Mouse (Mus musculus) heart, embryonic 12.5 days (tissue): ENCODE measurements around the gene Sbds. TPM values are rescaled to one million over a fixed set of nuclear protein-coding genes. Genes with fewer than 3 reads are reported as not detected.

Experiments used
- ATAC-seq: fragments of 200-750 bp; cut with Nextera tagmentation; 2 replicates; pipeline ENCODE4 v1.8.0; 2017; ENCODE audit warnings: moderate TSS enrichment, moderate library complexity; ENCODE audit not compliant: insufficient number of reproducible peaks, low FRiP score
- H3K27ac ChIP-seq: fragments of 300-500 bp; sonication (generic); 2 replicates; pipeline ENCODE4 v1.5.1; 2016; ENCODE audit warnings: mild to moderate bottlenecking, moderate library complexity; ENCODE audit not compliant: poor library complexity, severe bottlenecking
- H3K27me3 ChIP-seq: fragments of 300-500 bp; sonication (generic); replicated peaks from 2 replicates; pipeline ENCODE4 v1.6.1; 2016; ENCODE audit warnings: mild to moderate bottlenecking, moderate library complexity
- H3K36me3 ChIP-seq: fragments of 300-500 bp; sonication (generic); 2 replicates; pipeline ENCODE4 v1.6.1; 2016; ENCODE audit warnings: mild to moderate bottlenecking, moderate library complexity
- H3K4me1 ChIP-seq: fragments of 300-500 bp; sonication (generic); replicated peaks from 2 replicates; pipeline ENCODE4 v1.6.1; 2016; ENCODE audit warnings: mild to moderate bottlenecking
- H3K4me2 ChIP-seq: fragments of 300-500 bp; sonication (generic); 2 replicates; pipeline ENCODE4 v1.6.1; 2016; ENCODE audit warnings: mild to moderate bottlenecking, moderate library complexity
- H3K4me3 ChIP-seq: fragments of 300-500 bp; sonication (generic); 2 replicates; pipeline ENCODE4 v1.5.1; 2016; ENCODE audit warnings: mild to moderate bottlenecking
- H3K9ac ChIP-seq: fragments of 300-500 bp; sonication (generic); 2 replicates; pipeline ENCODE4 v1.6.1; 2016; ENCODE audit warnings: mild to moderate bottlenecking, moderate library complexity
- H3K9me3 ChIP-seq: fragments of 300-500 bp; sonication (generic); replicated peaks from 2 replicates; pipeline ENCODE4 v1.6.1; 2016; ENCODE audit warnings: mild to moderate bottlenecking, moderate library complexity
- WGBS: fragments of 180-500 bp; shearing (Covaris S2); methylation state at CpG from one replicate; pipeline ENCODE4 v1.1.7; 2016; 5-methylcytosine and 5-hydroxymethylcytosine counted together
- polyA plus RNA-seq: library from polyadenylated mRNA; unstranded; fragments of >200 nt; fragmentation: Nextera tagmentation; extraction: Ambion mirVana; gene quantifications from 2 replicates; pipeline ENCODE4 v1.2.1, GENCODE M21; 2016

Gene Sbds
- polyA plus RNA-seq, result 62.8 and 65.3 TPM in 2 replicates

DNA sequence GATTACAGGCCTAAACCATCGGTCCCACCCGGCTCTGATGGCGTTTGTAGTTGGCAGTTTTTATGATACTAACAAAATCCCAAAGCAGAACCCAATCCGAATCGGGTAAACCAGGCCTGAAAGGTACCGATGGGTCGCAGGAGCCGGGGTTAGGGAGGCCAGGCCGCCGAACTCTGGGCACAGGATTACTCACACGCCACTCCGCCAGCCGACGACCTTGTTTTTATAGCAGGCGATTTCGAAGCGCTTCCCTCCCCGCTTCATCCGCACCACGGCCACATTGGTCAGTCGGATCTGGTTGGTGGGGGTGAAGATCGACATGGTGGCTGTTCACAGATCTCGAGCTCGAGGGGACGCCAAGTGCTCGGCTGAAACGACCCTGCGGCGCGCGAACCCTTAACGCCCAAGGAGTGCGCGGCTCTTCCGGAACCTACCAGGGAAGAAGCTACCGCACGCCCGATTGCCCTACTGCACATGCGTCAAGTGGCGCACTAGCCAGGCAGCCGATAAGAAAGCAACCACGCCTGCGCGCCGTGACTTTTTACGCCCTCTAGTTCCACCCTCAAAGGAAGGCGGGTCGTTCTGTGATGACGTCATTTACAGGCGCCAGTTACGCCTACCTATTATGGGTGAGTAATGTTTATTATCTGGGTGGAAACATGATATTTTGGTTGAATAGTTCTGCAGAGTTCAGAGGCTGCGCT lies at the start of gene Sbds, which contains the start of gene Tyw1:
TSS of gene Sbds (minus strand) at position 514 of the 704 bp plus-strand sequence.
TSS of gene Tyw1 (plus strand) at position 603 of the 704 bp plus-strand sequence.
- H3K9me3 ChIP-seq, result no peaks in the 10 kb centered on the region
- H3K27ac ChIP-seq, result peak within 1 kb of the TSS; percentile 85
- WGBS, result under 1% methylated on average over 52 of the region's 52 CpGs
- peak within 1 kb of the TSS; percentile 79 for H3K4me3 ChIP-seq
- ATAC-seq, result peak; percentile 92
- H3K4me2 ChIP-seq, result peak within 1 kb of the TSS; percentile 82
- H3K36me3 ChIP-seq, result peaks cover 42% of the 10 kb centered on the region
- no peaks in the 10 kb centered on the region for H3K27me3 ChIP-seq
- peak within 1 kb of the TSS; percentile 84 for H3K9ac ChIP-seq
- peaks cover 12% of the 10 kb centered on the region for H3K4me1 ChIP-seq

DNA sequence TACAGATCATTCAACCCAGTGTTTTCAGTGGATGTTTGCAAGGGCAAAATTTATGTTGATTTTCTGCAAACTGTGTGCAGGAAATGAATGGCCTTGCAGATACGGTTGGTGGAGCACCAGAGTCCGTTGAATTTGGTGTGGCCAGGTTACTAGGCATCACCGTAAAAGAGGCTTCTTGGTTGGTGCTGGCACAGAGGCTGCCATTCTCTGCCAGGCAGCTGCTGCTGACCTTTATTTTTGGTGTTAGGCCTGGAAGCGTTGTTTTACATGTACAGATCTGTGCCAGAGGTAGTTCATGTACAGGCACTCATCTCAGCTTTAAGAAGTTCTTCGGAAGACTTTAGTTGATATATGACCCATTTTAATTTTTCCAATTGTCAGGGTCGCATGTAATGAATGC lies 48.3 kb upstream of the Sbds start:
- H3K4me1 ChIP-seq, result no peaks in the 10 kb centered on the region
- H3K4me3 ChIP-seq, result no peak overlapping the region
- WGBS, result 96% methylated on average over 6 of the region's 6 CpGs
- H3K27ac ChIP-seq, result no peak overlapping the region
- no peak overlapping the region for H3K4me2 ChIP-seq
- H3K36me3 ChIP-seq, result peaks cover 74% of the 10 kb centered on the region
- ATAC-seq, result no peak
- peaks cover 3% of the 10 kb centered on the region; the same call in 1 of the 2 replicates for H3K9me3 ChIP-seq
- no peak overlapping the region for H3K9ac ChIP-seq
- H3K27me3 ChIP-seq, result no peaks in the 10 kb centered on the region

DNA sequence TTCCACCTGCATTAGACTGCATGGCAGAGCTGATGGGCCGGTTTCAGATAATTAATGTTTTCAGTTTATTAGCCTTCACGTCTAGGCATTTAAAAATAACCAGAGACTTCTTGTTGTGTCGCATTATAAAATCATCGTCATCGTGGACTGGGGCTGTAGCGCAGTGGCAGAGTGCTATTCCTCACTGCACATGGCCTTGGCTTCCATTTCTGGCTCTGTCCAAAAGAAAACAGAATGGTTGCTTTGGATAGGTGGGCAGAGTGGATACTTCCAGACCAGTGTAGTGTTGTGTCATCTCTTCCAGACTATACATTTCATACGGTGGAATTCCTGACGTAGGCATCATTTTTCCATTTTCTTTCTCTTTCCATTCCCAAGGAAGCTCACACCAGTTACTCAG lies 44.2 kb upstream of the Sbds start:
- 92% methylated on average over 8 of the region's 8 CpGs for WGBS
- H3K4me3 ChIP-seq, result no peak overlapping the region
- no peak overlapping the region for H3K27ac ChIP-seq
- no peaks in the 10 kb centered on the region for H3K27me3 ChIP-seq
- H3K36me3 ChIP-seq, result peaks cover 79% of the 10 kb centered on the region
- H3K9ac ChIP-seq, result no peak overlapping the region
- H3K4me1 ChIP-seq, result no peaks in the 10 kb centered on the region
- no peak overlapping the region for H3K4me2 ChIP-seq
- H3K9me3 ChIP-seq, result no peaks in the 10 kb centered on the region; the same call in 1 of the 2 replicates
- ATAC-seq, result no peak

DNA sequence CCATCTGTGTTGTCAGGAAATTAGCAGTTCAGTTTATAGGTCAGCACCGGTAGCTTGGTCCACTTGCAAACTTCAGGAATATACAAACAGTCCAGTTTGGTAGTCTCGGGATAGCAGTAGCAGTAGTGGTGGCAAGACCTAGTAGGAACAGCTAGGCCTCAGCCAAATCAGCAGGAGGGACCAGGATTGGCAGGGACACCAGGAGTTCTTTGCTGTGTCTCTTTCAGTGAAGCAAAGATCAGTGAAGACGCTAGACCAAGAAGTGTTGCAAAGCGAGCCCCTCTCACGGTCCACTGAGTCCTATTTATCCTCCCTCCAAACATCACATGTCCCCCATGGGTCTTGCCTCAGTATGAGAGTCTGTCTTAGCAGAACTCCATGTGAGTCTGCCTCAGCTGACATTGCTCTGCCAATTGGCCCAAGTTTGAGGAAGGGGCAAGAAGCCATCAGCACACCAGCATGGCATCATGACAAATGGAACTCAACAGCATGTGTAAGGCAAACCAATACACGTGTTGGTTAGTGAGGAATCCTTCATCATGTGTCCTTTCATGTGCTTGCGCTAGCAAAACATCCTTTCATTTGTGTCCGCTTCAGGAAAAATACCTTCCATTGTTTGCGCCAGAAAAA lies 43.6 kb upstream of the Sbds start:
- Histone ChIP-seq H3K27me3 (no peaks in the 10 kb centered on the region), H3K4me2 (no peak overlapping the region), H3K4me3 (no peak overlapping the region), H3K4me1 (no peaks in the 10 kb centered on the region), H3K27ac (no peak overlapping the region), H3K9ac (no peak overlapping the region), H3K36me3 (peaks cover 77% of the 10 kb centered on the region), H3K9me3 (no peaks in the 10 kb centered on the region)
- no peak for ATAC-seq
- WGBS, result 92% methylated on average over 9 of the region's 9 CpGs

DNA sequence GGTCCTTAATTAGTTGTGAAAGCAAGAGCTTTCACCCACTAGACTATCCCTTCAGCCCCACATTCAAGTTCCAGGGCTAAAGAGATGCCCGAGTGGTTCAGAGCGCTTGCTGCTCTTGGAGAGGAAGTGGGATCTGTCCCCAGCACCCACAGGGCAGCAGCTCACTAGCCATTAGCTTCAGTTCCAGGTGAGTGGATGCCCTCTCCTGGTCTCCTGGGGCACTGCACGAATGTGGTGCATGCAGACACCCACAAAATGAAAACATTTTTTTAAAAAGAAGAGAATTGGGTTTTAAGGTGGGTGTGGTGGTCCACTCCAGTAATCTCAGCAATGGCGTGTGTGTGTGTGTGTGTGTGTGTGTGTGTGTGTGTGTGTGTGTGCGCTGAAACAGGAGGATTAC lies 40.7 kb upstream of the Sbds start:
- no peak overlapping the region for H3K9ac ChIP-seq
- no peaks in the 10 kb centered on the region for H3K4me1 ChIP-seq
- no peaks in the 10 kb centered on the region for H3K9me3 ChIP-seq
- no peak overlapping the region for H3K27ac ChIP-seq
- H3K4me2 ChIP-seq, result no peak overlapping the region
- 79% methylated on average over 5 of the region's 5 CpGs for WGBS
- H3K27me3 ChIP-seq, result no peaks in the 10 kb centered on the region
- no peak overlapping the region for H3K4me3 ChIP-seq
- ATAC-seq, result no peak
- peaks cover 74% of the 10 kb centered on the region for H3K36me3 ChIP-seq

DNA sequence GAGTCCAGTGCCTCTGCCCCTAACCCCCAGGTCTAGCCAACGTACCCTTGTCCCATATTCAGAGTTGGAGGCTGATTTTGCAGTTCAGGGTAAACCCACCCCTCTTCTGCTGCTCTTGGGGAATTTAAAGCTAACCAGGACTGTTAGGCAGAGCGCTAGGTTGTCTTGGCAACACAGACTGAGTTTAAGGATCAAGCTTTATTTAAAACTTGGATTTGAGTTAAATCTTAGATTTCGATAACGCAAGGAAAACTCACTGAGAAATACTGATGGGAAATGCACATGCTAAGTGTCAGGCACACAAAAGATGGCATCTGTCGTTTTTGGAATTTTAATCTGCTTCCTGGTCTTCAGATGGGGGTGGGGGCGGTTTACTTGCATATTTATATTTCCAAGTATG lies 39.3 kb upstream of the Sbds start:
- Histone ChIP-seq H3K27me3 (no peaks in the 10 kb centered on the region), H3K4me2 (no peak overlapping the region), H3K4me3 (no peak overlapping the region), H3K27ac (no peak overlapping the region), H3K9ac (no peak overlapping the region), H3K9me3 (peaks cover 4% of the 10 kb centered on the region; the same call in 1 of the 2 replicates), H3K36me3 (peaks cover 74% of the 10 kb centered on the region), H3K4me1 (no peaks in the 10 kb centered on the region)
- WGBS, result 92% methylated on average over 6 of the region's 6 CpGs
- ATAC-seq, result no peak

DNA sequence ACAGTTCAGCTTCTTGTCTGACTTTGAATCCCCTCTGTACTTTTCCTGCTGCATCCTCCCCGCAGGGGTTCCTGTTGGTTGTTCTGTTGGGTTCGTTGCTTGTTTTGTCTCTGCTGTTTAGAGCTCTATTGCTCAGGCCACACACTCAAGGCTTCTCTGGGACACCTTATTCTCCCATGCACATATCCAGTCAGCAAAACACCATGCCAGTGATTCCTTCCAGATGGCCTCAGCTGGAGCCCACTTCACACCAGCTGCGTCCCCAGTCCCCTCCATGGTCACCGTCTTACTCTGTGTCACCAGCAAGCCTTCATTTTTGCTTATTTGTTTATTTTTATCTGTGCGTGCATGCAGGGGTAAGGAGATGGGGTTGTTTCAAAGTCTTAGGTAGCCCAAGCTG lies 38.6 kb upstream of the Sbds start:
- H3K4me3 ChIP-seq, result no peak overlapping the region
- H3K4me1 ChIP-seq, result no peaks in the 10 kb centered on the region
- no peak overlapping the region for H3K9ac ChIP-seq
- no peak overlapping the region for H3K4me2 ChIP-seq
- WGBS, result 88% methylated on average over 5 of the region's 5 CpGs
- H3K36me3 ChIP-seq, result peaks cover 74% of the 10 kb centered on the region
- H3K27ac ChIP-seq, result no peak overlapping the region
- H3K9me3 ChIP-seq, result peaks cover 4% of the 10 kb centered on the region; the same call in 1 of the 2 replicates
- H3K27me3 ChIP-seq, result no peaks in the 10 kb centered on the region
- no peak for ATAC-seq

DNA sequence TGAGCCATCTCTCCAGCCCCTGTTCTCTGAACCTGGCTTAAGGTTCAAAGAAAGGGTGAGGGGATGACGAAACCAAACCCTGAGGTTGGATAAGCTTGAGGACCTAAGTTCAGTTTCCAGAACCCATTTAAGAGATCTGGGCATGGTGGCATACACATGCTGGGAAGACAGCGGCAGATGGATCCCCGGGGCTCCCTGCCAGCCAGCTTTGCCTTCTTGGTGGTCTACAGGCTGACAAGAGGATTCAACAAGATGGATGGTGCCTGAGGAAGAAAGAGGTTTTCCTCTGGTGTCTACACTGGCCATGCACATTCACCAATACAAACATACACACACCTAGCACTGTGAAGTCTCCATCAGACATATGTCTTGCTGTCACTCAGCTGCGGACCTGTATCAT lies 37.6 kb upstream of the Sbds start:
- Histone ChIP-seq H3K27me3 (no peaks in the 10 kb centered on the region), H3K4me1 (no peaks in the 10 kb centered on the region), H3K36me3 (peaks cover 76% of the 10 kb centered on the region), H3K9ac (no peak overlapping the region), H3K4me2 (no peak overlapping the region), H3K4me3 (no peak overlapping the region), H3K9me3 (peaks cover 4% of the 10 kb centered on the region; the same call in 1 of the 2 replicates), H3K27ac (no peak overlapping the region)
- no peak for ATAC-seq
- 97% methylated on average over 4 of the region's 4 CpGs for WGBS

DNA sequence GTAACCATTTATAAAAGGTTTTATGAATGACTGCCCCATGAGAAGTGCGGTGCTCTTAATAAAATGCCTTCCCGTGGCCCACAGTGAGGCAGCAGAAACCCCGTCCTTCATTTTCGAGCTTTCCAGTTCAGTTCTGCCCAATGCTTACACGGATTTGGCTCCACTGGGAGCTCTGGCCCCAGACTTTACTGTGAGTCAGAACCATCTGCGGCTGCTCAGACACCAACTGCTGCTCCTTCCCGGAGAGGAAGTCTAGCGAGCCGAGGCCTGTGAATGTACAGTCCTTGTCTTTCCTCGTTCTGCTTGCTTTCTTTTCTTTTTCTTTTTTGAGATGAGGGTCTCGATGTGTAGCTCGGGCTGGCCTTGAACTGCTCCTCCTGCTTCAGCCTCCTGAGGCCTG lies 35.4 kb upstream of the Sbds start:
- H3K36me3 ChIP-seq, result peaks cover 64% of the 10 kb centered on the region
- H3K9ac ChIP-seq, result no peak overlapping the region
- no peak for ATAC-seq
- H3K4me3 ChIP-seq, result no peak overlapping the region
- H3K9me3 ChIP-seq, result peaks cover 4% of the 10 kb centered on the region; the same call in 1 of the 2 replicates
- H3K27me3 ChIP-seq, result no peaks in the 10 kb centered on the region
- H3K27ac ChIP-seq, result no peak overlapping the region
- H3K4me1 ChIP-seq, result no peaks in the 10 kb centered on the region
- H3K4me2 ChIP-seq, result no peak overlapping the region
- WGBS, result 92% methylated on average over 12 of the region's 12 CpGs

DNA sequence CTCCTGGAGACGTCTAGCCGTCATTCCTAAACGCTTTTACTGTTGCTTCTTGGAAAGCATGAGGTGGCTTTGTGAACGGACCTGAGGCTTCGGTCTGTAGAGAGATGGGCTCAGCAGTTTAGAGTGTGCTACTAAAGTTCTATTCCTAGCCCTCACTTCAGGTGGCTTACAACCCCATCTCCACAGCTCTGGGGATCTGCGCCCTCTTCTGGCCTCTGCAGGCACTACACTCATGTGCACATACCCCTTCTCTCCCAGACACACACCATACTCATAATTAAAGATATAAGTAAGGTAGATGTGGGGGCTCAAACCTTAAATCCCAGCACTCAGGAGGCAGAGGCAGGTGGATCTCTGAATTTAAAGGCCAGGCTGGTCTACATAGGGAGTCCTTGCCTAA lies 34.9 kb upstream of the Sbds start:
- Histone ChIP-seq H3K4me2 (no peak overlapping the region), H3K9ac (no peak overlapping the region), H3K4me3 (no peak overlapping the region), H3K9me3 (peaks cover 4% of the 10 kb centered on the region; the same call in 1 of the 2 replicates), H3K27me3 (no peaks in the 10 kb centered on the region), H3K27ac (no peak overlapping the region), H3K36me3 (peaks cover 64% of the 10 kb centered on the region), H3K4me1 (no peaks in the 10 kb centered on the region)
- 94% methylated on average over 6 of the region's 6 CpGs for WGBS
- ATAC-seq, result no peak

DNA sequence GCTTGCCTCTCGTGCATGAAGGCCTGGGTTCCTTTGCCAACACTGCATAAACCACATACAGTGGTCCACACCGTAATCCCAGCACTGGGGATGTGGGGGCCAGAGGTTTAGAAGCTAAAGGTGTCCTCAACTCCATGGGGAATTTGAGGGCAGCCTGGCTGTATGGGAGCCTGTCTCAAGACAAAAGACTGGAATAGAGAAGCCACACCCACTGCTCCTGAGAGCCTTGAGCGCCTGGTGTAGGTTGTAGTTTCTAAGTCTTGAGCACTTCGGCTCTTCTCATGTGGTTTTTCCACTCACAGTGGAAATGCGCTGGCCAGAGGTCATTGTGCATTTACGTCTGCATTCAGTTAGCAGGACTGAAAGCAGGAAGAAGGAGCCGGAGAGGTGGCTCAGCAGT lies 32.8 kb upstream of the Sbds start:
- no peak overlapping the region for H3K9ac ChIP-seq
- H3K36me3 ChIP-seq, result peaks cover 73% of the 10 kb centered on the region
- no peak overlapping the region for H3K4me2 ChIP-seq
- H3K27me3 ChIP-seq, result no peaks in the 10 kb centered on the region
- H3K4me3 ChIP-seq, result no peak overlapping the region
- 88% methylated on average over 7 of the region's 7 CpGs for WGBS
- no peak for ATAC-seq
- H3K27ac ChIP-seq, result no peak overlapping the region
- H3K9me3 ChIP-seq, result peaks cover 13% of the 10 kb centered on the region; the same call in 1 of the 2 replicates
- no peaks in the 10 kb centered on the region for H3K4me1 ChIP-seq
